Mouse (Mus musculus): ENCODE results near the gene Mptx2. TPM values are rescaled to one million over a fixed set of nuclear protein-coding genes. Genes with fewer than 3 reads are reported as not detected.

The Mptx2 gene
- not detected in 2 replicates for polyA plus RNA-seq (2015; fragmentation: Nextera tagmentation; extraction: Ambion mirVana)

DNA sequence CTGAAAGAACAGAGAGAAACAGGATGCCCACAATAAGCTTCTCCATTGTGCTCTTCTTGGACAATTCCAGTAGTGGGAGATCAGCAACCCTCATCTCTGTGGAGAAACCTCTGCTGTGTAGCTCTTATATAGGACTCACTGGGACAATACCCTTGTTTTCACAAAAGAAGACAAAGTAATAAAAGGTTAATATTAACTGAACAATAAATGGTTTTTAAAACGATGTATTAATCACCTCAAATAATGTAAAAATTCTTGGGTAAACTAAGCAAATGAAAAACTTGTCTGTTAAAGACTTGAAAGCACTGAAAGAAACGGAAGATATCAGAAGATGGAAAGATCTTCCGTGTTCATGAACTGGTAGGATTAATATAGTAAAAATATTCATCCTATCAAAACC is at the start of gene Mptx2:
Gene Mptx2, minus strand, starts transcription at position 101 of the 400 bp plus-strand sequence.
- Histone ChIP-seq H3K4me3 (ENCODE audit: low read length) (no peak within 1 kb of the TSS), H3K27ac (ENCODE audit: low read length) (no peak within 1 kb of the TSS), H3K4me2 (ENCODE audit: low read depth, low read length) (no peak within 1 kb of the TSS), H3K9me3 (ENCODE audit: control insufficient read depth, low read length) (no peaks in the 10 kb centered on the region), H3K36me3 (ENCODE audit: control insufficient read depth, insufficient read depth, low read length) (no peaks in the 10 kb centered on the region), H3K27me3 (replicated peaks; ENCODE audit: control insufficient read depth, insufficient read depth, low read length) (no peaks in the 10 kb centered on the region), H3K9ac (ENCODE audit: low read depth, low read length) (no peak within 1 kb of the TSS), H3K4me1 (ENCODE audit: control insufficient read depth, insufficient read depth, low read length) (no peaks in the 10 kb centered on the region)
- no peak for ATAC-seq
- WGBS = 68% methylated on average over 3 of the region's 3 CpGs

GRCm38 (mm10) chr1:173326552-173326951 is 49.0 kb upstream of the Mptx2 start:
- H3K27ac ChIP-seq (ENCODE audit: low read length) = no peak overlapping the region
- WGBS = 68% methylated on average over 1 of the region's 1 CpGs
- H3K4me1 ChIP-seq (ENCODE audit: control insufficient read depth, insufficient read depth, low read length) = no peaks in the 10 kb centered on the region
- H3K9me3 ChIP-seq (ENCODE audit: control insufficient read depth, low read length) = no peaks in the 10 kb centered on the region
- no peak overlapping the region for H3K4me2 ChIP-seq (ENCODE audit: low read depth, low read length)
- no peaks in the 10 kb centered on the region for H3K36me3 ChIP-seq (ENCODE audit: control insufficient read depth, insufficient read depth, low read length)
- no peak for ATAC-seq
- H3K4me3 ChIP-seq (ENCODE audit: low read length) = no peak overlapping the region
- H3K27me3 ChIP-seq (replicated peaks; ENCODE audit: control insufficient read depth, insufficient read depth, low read length) = no peaks in the 10 kb centered on the region
- no peak overlapping the region for H3K9ac ChIP-seq (ENCODE audit: low read depth, low read length)

DNA sequence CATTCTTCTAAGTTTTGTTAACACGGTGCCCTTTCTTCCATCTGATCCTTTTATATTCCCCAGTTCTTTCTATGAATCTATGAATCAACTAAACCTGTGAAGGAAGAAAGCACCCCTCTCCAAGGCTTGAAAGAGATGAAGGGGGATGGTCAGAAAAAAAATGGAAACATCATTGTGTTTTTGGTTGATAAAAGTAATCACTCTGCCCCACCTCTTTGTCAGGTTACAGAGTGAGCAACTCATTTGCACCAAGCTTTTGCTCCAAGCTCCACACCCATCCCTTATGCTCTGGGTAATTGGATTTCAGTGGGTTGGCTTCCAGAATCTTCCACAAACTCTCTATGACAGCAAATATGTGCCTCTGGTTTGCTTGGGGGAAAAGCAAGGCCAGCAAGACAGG is 47.8 kb upstream of the Mptx2 start:
- Histone ChIP-seq H3K36me3 (ENCODE audit: control insufficient read depth, insufficient read depth, low read length) (no peaks in the 10 kb centered on the region), H3K9me3 (ENCODE audit: control insufficient read depth, low read length) (no peaks in the 10 kb centered on the region), H3K4me3 (ENCODE audit: low read length) (no peak overlapping the region), H3K4me2 (ENCODE audit: low read depth, low read length) (no peak overlapping the region), H3K27ac (ENCODE audit: low read length) (no peak overlapping the region), H3K9ac (ENCODE audit: low read depth, low read length) (no peak overlapping the region), H3K27me3 (replicated peaks; ENCODE audit: control insufficient read depth, insufficient read depth, low read length) (no peaks in the 10 kb centered on the region), H3K4me1 (ENCODE audit: control insufficient read depth, insufficient read depth, low read length) (no peaks in the 10 kb centered on the region)
- WGBS = 87% methylated on average over 1 of the region's 1 CpGs
- no peak for ATAC-seq

DNA sequence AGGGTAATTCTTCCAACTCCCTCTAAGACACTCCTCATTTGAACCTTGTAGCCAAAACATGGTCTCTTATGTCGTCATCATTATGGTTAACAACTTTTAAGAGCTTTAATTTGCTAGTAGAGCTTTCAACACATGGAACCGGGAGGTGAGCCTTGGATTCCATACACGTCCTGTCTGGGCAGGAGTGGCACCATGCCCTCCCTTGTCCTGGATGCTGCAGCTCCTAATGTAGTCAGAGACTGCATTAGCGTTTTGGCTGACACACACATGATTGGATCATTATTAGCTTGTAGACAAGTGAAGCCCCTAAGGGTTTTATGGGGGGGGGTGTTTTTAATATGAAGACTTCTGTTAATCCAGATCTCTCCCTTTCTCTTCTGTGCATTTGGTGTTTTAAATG is 47.4 kb upstream of the Mptx2 start:
- Histone ChIP-seq H3K9me3 (ENCODE audit: control insufficient read depth, low read length) (no peaks in the 10 kb centered on the region), H3K27ac (ENCODE audit: low read length) (no peak overlapping the region), H3K9ac (ENCODE audit: low read depth, low read length) (no peak overlapping the region), H3K4me3 (ENCODE audit: low read length) (no peak overlapping the region), H3K4me2 (ENCODE audit: low read depth, low read length) (no peak overlapping the region), H3K4me1 (ENCODE audit: control insufficient read depth, insufficient read depth, low read length) (no peaks in the 10 kb centered on the region), H3K36me3 (ENCODE audit: control insufficient read depth, insufficient read depth, low read length) (no peaks in the 10 kb centered on the region), H3K27me3 (replicated peaks; ENCODE audit: control insufficient read depth, insufficient read depth, low read length) (no peaks in the 10 kb centered on the region)
- WGBS = 67% methylated on average over 4 of the region's 4 CpGs
- no peak for ATAC-seq

- Histone ChIP-seq H3K9ac (ENCODE audit: low read depth, low read length) (no peak overlapping the region), H3K27me3 (replicated peaks; ENCODE audit: control insufficient read depth, insufficient read depth, low read length) (no peaks in the 10 kb centered on the region), H3K27ac (ENCODE audit: low read length) (no peak overlapping the region), H3K36me3 (ENCODE audit: control insufficient read depth, insufficient read depth, low read length) (no peaks in the 10 kb centered on the region), H3K4me2 (ENCODE audit: low read depth, low read length) (no peak overlapping the region), H3K9me3 (ENCODE audit: control insufficient read depth, low read length) (no peaks in the 10 kb centered on the region), H3K4me1 (ENCODE audit: control insufficient read depth, insufficient read depth, low read length) (no peaks in the 10 kb centered on the region), H3K4me3 (ENCODE audit: low read length) (no peak overlapping the region)
- ATAC-seq = no peak
- WGBS = 35% methylated on average over 5 of the region's 5 CpGs
Observed at GRCm38 (mm10) chr1:173323839-173324585, 46.4 kb upstream of the Mptx2 start.

- Histone ChIP-seq H3K9me3 (ENCODE audit: control insufficient read depth, low read length) (no peaks in the 10 kb centered on the region), H3K4me3 (ENCODE audit: low read length) (no peak overlapping the region), H3K4me1 (ENCODE audit: control insufficient read depth, insufficient read depth, low read length) (no peaks in the 10 kb centered on the region), H3K27ac (ENCODE audit: low read length) (no peak overlapping the region), H3K9ac (ENCODE audit: low read depth, low read length) (no peak overlapping the region), H3K36me3 (ENCODE audit: control insufficient read depth, insufficient read depth, low read length) (no peaks in the 10 kb centered on the region), H3K4me2 (ENCODE audit: low read depth, low read length) (no peak overlapping the region), H3K27me3 (replicated peaks; ENCODE audit: control insufficient read depth, insufficient read depth, low read length) (no peaks in the 10 kb centered on the region)
- WGBS = 64% methylated on average over 6 of the region's 6 CpGs
- no peak for ATAC-seq
Observed at GRCm38 (mm10) chr1:173322249-173322627, 44.7 kb upstream of the Mptx2 start.

DNA sequence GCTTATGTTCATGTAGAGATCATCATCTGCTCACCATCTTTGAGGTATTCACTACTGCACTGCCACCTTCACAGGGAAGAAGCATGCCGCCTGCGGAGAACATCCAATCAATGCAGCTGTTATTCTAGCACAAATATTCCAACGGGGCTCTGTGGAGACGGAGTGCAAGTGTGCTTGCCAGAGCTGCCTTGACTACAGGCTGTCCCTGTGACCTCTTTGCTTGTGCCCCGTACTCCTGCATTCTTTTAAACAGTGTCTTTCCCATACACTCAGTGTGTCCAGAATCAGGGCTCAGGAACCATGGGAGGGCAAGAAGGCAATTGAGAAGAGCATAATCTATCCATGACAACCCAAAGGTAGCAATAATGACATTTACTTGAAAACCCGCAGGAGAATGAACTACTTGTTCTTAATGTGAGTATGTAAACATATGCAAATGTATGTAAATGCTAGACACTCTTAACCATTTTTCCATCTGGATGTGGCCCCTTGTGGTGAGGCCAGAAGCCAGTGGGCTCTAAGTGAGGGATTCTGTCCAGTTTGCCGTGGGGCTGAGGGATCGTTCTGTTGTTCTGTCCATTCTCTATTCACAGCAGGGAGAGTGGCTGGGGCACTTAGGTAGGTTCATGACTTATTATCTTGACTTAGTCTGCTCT is 44.1 kb upstream of the Mptx2 start:
- Histone ChIP-seq H3K4me1 (ENCODE audit: control insufficient read depth, insufficient read depth, low read length) (no peaks in the 10 kb centered on the region), H3K36me3 (ENCODE audit: control insufficient read depth, insufficient read depth, low read length) (no peaks in the 10 kb centered on the region), H3K27ac (ENCODE audit: low read length) (no peak overlapping the region), H3K27me3 (replicated peaks; ENCODE audit: control insufficient read depth, insufficient read depth, low read length) (no peaks in the 10 kb centered on the region), H3K4me3 (ENCODE audit: low read length) (no peak overlapping the region), H3K9ac (ENCODE audit: low read depth, low read length) (no peak overlapping the region), H3K4me2 (ENCODE audit: low read depth, low read length) (no peak overlapping the region), H3K9me3 (ENCODE audit: control insufficient read depth, low read length) (no peaks in the 10 kb centered on the region)
- 62% methylated on average over 8 of the region's 8 CpGs for WGBS
- no peak for ATAC-seq

DNA sequence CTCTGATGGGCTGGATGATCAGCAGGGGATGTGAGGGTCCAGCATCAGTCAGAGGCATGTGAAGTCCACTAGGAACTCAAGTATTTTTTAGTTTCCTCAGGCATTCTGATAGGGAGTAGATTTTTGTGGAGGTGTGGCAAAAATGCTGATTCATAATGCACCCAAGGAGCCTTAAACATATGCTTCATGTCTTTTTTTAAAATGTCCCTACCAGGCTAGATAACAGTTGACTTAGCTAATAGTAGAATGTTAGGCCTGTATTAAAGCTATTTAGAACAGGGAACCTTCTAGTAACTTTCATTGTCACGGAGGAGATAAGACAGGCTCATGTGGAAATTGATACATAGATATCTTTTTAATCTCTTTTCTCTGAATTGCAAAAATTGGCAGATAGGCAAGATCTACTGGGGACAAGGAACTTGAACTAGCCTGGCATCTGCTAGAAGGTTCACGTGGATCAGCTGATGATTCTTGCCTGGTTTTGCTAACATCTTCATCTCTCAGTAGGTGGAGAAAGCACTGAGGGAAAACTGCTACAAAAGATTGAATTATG is 40.4 kb upstream of the Mptx2 start:
- no peaks in the 10 kb centered on the region for H3K36me3 ChIP-seq (ENCODE audit: control insufficient read depth, insufficient read depth, low read length)
- H3K9ac ChIP-seq (ENCODE audit: low read depth, low read length) = no peak overlapping the region
- H3K4me1 ChIP-seq (ENCODE audit: control insufficient read depth, insufficient read depth, low read length) = no peaks in the 10 kb centered on the region
- H3K4me3 ChIP-seq (ENCODE audit: low read length) = no peak overlapping the region
- no peak overlapping the region for H3K27ac ChIP-seq (ENCODE audit: low read length)
- no peak overlapping the region for H3K4me2 ChIP-seq (ENCODE audit: low read depth, low read length)
- no peak for ATAC-seq
- H3K9me3 ChIP-seq (ENCODE audit: control insufficient read depth, low read length) = no peaks in the 10 kb centered on the region
- H3K27me3 ChIP-seq (replicated peaks; ENCODE audit: control insufficient read depth, insufficient read depth, low read length) = no peaks in the 10 kb centered on the region
- 88% methylated on average over 2 of the region's 2 CpGs for WGBS

DNA sequence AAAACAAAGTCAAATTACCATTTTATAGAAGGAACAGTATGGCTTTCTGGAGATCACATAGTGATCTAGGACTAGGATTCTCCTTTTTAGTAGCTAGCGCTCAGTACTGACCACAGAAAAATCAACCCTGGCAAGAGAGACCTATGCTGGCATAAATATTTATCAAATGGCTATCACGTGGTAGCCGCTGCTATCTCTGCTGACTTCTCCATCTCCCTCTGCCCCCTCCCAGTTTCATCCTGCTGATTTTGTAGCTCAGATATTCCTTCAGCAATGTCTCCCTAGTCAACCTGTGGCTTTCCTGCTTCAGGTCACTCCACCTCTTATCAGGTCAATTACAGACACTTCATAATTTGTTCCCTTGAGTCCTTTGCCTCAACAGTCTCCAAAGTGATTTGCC is 38.1 kb upstream of the Mptx2 start:
- H3K36me3 ChIP-seq (ENCODE audit: control insufficient read depth, insufficient read depth, low read length) = no peaks in the 10 kb centered on the region

More for the DNA sequence above, 38.1 kb upstream of the Mptx2 start:
- Histone ChIP-seq H3K9me3 (ENCODE audit: control insufficient read depth, low read length) (no peaks in the 10 kb centered on the region), H3K27ac (ENCODE audit: low read length) (no peak overlapping the region), H3K9ac (ENCODE audit: low read depth, low read length) (no peak overlapping the region), H3K4me3 (ENCODE audit: low read length) (no peak overlapping the region), H3K27me3 (replicated peaks; ENCODE audit: control insufficient read depth, insufficient read depth, low read length) (no peaks in the 10 kb centered on the region), H3K4me1 (ENCODE audit: control insufficient read depth, insufficient read depth, low read length) (no peaks in the 10 kb centered on the region), H3K4me2 (ENCODE audit: low read depth, low read length) (no peak overlapping the region)
- ATAC-seq = no peak
- 69% methylated on average over 3 of the region's 3 CpGs for WGBS
